Mouse (Mus musculus) intestine, embryonic 16.5 days (tissue): ENCODE results near the gene Phlpp2. TPM values are rescaled to one million over a fixed set of nuclear protein-coding genes. Genes with fewer than 3 reads are reported as not detected.
"Not testable (repeated sequence)": the region's sequence is repeated elsewhere in the genome, so short reads cannot be mapped to it uniquely, and the experiment has no call there.

Experiments used
- ATAC-seq: fragments of 200-750 bp; cut with Nextera tagmentation; 2 replicates; pipeline ENCODE4 v1.8.0; 2017; ENCODE audit warnings: moderate TSS enrichment, moderate library complexity
- H3K27ac ChIP-seq: fragments of 300-500 bp; sonication (generic); 2 replicates; pipeline ENCODE4 v1.5.1; 2014; ENCODE audit warnings: mild to moderate bottlenecking, low read length
- H3K27me3 ChIP-seq: fragments of 300-500 bp; sonication (generic); replicated peaks from 2 replicates; pipeline ENCODE4 v1.6.1; 2014; ENCODE audit warnings: low read length, control low read depth, mixed read lengths; ENCODE audit not compliant: control insufficient read depth, insufficient read depth
- H3K36me3 ChIP-seq: fragments of 300-500 bp; sonication (generic); 2 replicates; pipeline ENCODE4 v1.6.1; 2014; ENCODE audit warnings: low read length, control low read depth; ENCODE audit not compliant: control insufficient read depth, insufficient read depth
- H3K4me1 ChIP-seq: fragments of 300-500 bp; sonication (generic); 2 replicates; pipeline ENCODE4 v1.6.1; 2014; ENCODE audit warnings: low read length, control low read depth, mixed read lengths; ENCODE audit not compliant: control insufficient read depth, insufficient read depth
- H3K4me2 ChIP-seq: fragments of 300-500 bp; sonication (generic); 2 replicates; pipeline ENCODE4 v1.6.1; 2014; ENCODE audit warnings: low read depth, low read length, control low read depth
- H3K4me3 ChIP-seq: fragments of 300-500 bp; sonication (generic); 2 replicates; pipeline ENCODE4 v1.5.1; 2014; ENCODE audit warnings: mild to moderate bottlenecking, low read length
- H3K9ac ChIP-seq: fragments of 300-500 bp; sonication (generic); 2 replicates; pipeline ENCODE4 v1.6.1; 2014; ENCODE audit warnings: low read depth, low read length
- H3K9me3 ChIP-seq: fragments of 300-500 bp; sonication (generic); 2 replicates; pipeline ENCODE4 v1.6.1; 2016; ENCODE audit warnings: low read length, control low read depth; ENCODE audit not compliant: control insufficient read depth
- WGBS: fragments of 180-500 bp; shearing (Covaris S2); extraction: QIAGEN DNeasy Blood & Tissue Kit; methylation state at CpG from one replicate; pipeline ENCODE4 v1.1.7; 2014; 5-methylcytosine and 5-hydroxymethylcytosine counted together
- polyA plus RNA-seq: library from polyadenylated mRNA; unstranded; fragments of >200 nt; fragmentation: Nextera tagmentation; extraction: Ambion mirVana; gene quantifications from 2 replicates; pipeline ENCODE4 v1.2.1, GENCODE M21; 2015

Gene Phlpp2
- polyA plus RNA-seq, 1 experiment from 2014 or later: 2.1 TPM

DNA sequence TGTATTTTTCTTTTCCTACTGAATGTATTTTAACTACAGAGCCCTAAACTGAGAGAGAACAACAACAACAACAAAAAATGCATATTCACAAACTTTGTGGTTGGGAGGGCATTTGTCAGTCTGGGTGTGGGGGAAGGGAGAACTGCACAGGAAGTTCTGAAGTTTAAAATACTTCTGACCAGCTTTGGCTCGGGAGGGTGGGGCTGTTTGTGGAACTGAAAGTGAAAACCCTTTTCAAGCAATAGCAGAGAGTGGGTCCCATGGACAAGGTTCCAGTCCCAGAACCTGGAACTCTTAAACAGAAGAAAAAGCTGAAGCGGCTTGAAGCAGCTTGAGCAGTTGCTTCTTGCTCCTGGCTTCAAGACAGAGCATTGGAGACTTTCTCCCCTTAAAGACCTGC lies 4.9 kb upstream of the Phlpp2 start:
- H3K4me1 ChIP-seq: no peaks in the 10 kb centered on the region; the same call in 1 of the 2 replicates
- no peak overlapping the region for H3K9ac ChIP-seq
- no peaks in the 10 kb centered on the region for H3K27me3 ChIP-seq
- no peak overlapping the region for H3K27ac ChIP-seq
- no peaks in the 10 kb centered on the region for H3K9me3 ChIP-seq
- 63% methylated on average over 2 of the region's 2 CpGs for WGBS
- H3K4me3 ChIP-seq: no peak overlapping the region
- no peak overlapping the region for H3K4me2 ChIP-seq
- H3K36me3 ChIP-seq: peaks cover 6% of the 10 kb centered on the region; the same call in 1 of the 2 replicates
- no peak for ATAC-seq

DNA sequence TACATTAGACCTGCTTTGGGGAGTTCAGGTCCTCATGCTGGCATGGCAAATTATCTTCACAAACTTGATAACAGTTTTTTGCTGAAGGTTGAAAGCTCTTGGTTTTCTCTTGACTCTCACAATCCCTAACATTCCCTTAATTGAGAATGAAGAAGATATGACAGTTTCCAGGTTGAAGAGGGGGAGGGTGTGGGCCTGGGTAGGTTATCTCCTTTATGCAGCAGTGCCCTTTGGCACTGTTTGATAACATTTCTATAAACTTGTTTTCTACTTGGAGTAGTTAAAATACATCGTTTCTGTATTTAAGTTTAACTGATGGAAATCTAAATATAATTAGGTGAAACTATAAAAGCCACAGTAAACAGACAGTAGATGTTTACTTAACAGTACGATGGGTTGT lies 3.5 kb upstream of the Phlpp2 start:
- H3K27me3 ChIP-seq: no peaks in the 10 kb centered on the region
- no peaks in the 10 kb centered on the region for H3K9me3 ChIP-seq
- no peak overlapping the region for H3K27ac ChIP-seq
- ATAC-seq: no peak
- no peaks in the 10 kb centered on the region; the same call in 1 of the 2 replicates for H3K4me1 ChIP-seq
- no peak overlapping the region for H3K4me2 ChIP-seq
- H3K9ac ChIP-seq: no peak overlapping the region
- no peak overlapping the region for H3K4me3 ChIP-seq
- 54% methylated on average over 2 of the region's 2 CpGs for WGBS
- H3K36me3 ChIP-seq: peaks cover 6% of the 10 kb centered on the region; the same call in 1 of the 2 replicates

DNA sequence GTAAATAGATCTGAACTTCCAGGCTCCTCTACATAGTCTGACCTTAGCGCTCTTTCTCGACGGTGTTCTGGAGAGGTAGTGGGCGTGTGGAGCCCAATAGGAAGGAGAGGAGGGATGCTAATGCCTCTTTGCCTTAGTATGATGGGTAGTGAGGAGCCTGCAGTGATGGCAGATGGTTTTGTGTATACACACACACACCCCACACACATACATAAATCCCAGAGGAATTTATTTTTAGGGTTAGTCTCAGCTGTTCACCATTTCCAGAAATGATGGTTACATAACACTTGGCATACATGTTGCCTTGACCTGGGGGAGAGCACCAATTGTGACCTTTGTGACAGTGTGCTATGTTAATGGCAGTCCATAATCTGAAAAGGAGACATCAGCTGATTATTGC lies 2.8 kb upstream of the Phlpp2 start:
- H3K27ac ChIP-seq: no peak overlapping the region
- H3K4me2 ChIP-seq: no peak overlapping the region
- no peaks in the 10 kb centered on the region for H3K9me3 ChIP-seq
- H3K4me1 ChIP-seq: no peaks in the 10 kb centered on the region; the same call in 1 of the 2 replicates
- no peak overlapping the region for H3K9ac ChIP-seq
- WGBS: 76% methylated on average over 4 of the region's 4 CpGs
- peaks cover under 1% of the 10 kb centered on the region; the same call in 1 of the 2 replicates for H3K36me3 ChIP-seq
- ATAC-seq: no peak
- H3K27me3 ChIP-seq: no peaks in the 10 kb centered on the region
- no peak overlapping the region for H3K4me3 ChIP-seq

- H3K9ac ChIP-seq: no peak overlapping the region
- 81% methylated on average over 5 of the region's 5 CpGs for WGBS
- H3K4me1 ChIP-seq: no peaks in the 10 kb centered on the region; the same call in 1 of the 2 replicates
- no peaks in the 10 kb centered on the region for H3K9me3 ChIP-seq
- H3K4me2 ChIP-seq: no peak overlapping the region
- no peak overlapping the region for H3K4me3 ChIP-seq
- H3K27me3 ChIP-seq: no peaks in the 10 kb centered on the region
- no peak overlapping the region for H3K27ac ChIP-seq
- ATAC-seq: no peak
- H3K36me3 ChIP-seq: no peaks in the 10 kb centered on the region
Measured at GRCm38 (mm10) chr8:109866690-109867089, 1.7 kb upstream of the Phlpp2 start.

DNA sequence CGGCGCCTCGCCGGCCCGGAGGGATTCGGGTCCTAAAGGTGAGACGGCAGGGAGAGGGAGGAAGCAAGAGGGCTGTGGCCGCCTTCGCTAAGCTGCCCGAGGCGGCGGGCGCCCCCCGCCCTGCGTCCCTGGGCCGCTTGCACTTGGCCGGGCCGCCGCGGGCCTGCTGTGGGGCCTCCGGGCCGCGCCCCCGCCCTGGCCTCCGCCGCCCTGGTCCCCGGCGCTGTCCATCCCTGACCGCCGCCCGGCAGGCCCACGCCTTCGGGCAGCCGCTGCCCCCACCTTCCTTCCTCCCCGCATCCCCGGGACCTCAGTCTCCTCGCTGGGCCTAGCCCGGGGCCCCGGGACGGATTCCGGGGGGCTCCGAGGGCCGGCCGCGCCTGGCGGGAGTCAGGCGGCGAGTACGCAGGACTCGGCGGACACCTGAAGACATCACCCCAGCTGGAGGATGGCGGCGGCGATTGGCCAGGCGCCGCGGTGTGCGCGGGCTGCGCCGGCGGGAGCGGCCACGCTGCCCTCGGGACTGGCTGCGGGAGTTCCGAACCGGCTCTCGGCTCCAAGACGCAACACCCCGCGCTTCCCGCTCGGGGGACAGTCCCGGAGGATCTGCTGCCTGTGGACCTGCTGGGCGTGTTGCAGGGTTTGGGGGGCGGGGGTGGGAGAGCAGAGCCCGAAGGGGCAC lies 479 bp downstream of the Phlpp2 start:
- Histone ChIP-seq H3K9ac (peak overlapping the region; percentile 96), H3K27ac (peak overlapping the region; percentile 90), H3K4me2 (peak overlapping the region; percentile 69), H3K27me3 (no peaks in the 10 kb centered on the region), H3K9me3 (no peaks in the 10 kb centered on the region), H3K36me3 (no peaks in the 10 kb centered on the region), H3K4me1 (no peaks in the 10 kb centered on the region; the same call in 1 of the 2 replicates), H3K4me3 (peak overlapping the region; percentile 95)
- under 1% methylated on average over 55 of the region's 78 CpGs for WGBS
- peak; percentile 86 for ATAC-seq

DNA sequence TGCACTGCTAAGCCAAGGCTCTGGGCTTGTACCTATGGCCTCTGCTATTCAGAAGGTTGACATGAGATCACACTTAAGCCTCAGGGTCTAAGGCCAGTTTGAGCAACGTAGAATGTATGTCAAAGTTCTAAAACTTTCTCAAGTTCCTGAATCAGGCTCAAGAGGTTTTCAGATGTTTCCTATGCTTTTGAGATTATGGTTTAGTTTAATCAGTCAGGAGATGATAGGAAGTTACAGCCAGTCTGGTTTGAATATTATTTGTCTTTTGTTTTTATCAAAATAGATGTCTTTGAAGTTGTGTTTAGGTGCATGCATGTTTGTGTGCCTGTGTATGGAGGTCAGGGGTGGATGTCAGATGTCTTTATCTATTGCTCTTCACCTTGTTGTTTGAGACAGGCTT lies 2.7 kb downstream of the Phlpp2 start:
- H3K36me3 ChIP-seq: no peaks in the 10 kb centered on the region
- H3K27ac ChIP-seq: no peak overlapping the region
- no peaks in the 10 kb centered on the region for H3K27me3 ChIP-seq
- H3K4me1 ChIP-seq: no peaks in the 10 kb centered on the region; the same call in 1 of the 2 replicates
- ATAC-seq: no peak
- no peak overlapping the region for H3K4me3 ChIP-seq
- no peaks in the 10 kb centered on the region for H3K9me3 ChIP-seq
- H3K9ac ChIP-seq: no peak overlapping the region
- 74% methylated on average over 1 of the region's 1 CpGs for WGBS
- H3K4me2 ChIP-seq: no peak overlapping the region

DNA sequence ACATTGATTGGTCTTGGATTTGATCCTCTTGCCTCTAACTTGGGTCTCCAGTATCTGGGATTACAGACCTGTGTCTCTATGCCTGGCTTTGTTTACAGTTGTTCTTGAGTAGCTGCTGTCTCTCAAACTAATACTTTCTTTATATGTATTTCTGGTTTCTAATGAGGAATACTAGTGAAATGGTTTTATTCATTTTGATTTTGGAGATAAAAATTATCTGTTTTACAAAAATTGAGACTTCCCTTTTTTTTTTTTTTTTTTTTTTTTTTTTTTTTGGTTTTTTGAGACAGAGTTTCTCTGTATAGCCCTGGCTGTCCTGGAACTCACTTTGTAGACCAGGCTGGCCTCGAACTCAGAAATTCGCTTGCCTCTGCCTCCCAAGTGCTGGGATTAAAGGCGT lies 5.5 kb downstream of the Phlpp2 start:
- 98% methylated on average over 3 of the region's 3 CpGs for WGBS

DNA sequence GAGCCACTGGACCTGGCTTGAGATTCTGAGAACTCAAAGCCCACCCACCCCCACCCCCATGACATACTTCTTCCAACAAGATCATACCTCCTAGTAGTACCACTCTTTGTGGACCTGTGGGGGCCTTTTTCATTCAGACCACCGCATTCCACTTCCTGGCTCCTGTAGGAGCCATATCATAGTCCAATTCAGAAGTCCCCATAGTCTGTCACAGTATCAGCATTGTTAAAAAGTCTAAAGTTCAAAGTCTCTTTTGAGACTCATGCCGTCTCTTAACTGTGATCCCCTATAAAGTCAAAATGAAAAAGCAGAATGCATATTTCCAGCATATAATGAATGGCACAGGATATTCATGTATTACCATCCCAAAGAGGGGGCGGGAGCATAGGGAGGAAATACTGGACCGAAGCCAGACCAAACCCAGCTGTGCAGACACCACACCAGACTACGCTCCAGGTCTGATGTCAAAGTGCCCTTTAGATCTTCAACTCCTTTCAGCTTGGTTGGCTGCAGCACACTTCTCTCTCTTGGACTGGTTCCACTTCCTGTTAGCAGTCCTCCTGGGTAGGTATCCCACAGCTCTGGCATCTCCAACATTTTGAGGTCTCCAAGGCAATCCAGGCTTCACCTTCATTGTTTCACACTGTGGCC lies 11.8 kb downstream of the Phlpp2 start:
- no peaks in the 10 kb centered on the region for H3K9me3 ChIP-seq
- H3K27ac ChIP-seq: peak overlapping the region; percentile 40; the same call in 1 of the 2 replicates
- WGBS: 62% methylated on average over 5 of the region's 5 CpGs
- H3K4me1 ChIP-seq: no peaks in the 10 kb centered on the region; the same call in 1 of the 2 replicates
- no peak overlapping the region for H3K9ac ChIP-seq
- H3K4me3 ChIP-seq: no peak overlapping the region
- no peaks in the 10 kb centered on the region for H3K27me3 ChIP-seq
- H3K36me3 ChIP-seq: no peaks in the 10 kb centered on the region
- peak; percentile 84 for ATAC-seq
- H3K4me2 ChIP-seq: no peak overlapping the region

More for the DNA sequence above, 5.5 kb downstream of the Phlpp2 start:
- H3K36me3 ChIP-seq, ATAC-seq, H3K27ac ChIP-seq, H3K9ac ChIP-seq, H3K4me1 ChIP-seq, H3K9me3 ChIP-seq, H3K4me2 ChIP-seq, H3K27me3 ChIP-seq, H3K4me3 ChIP-seq: not testable (repeated sequence)

DNA sequence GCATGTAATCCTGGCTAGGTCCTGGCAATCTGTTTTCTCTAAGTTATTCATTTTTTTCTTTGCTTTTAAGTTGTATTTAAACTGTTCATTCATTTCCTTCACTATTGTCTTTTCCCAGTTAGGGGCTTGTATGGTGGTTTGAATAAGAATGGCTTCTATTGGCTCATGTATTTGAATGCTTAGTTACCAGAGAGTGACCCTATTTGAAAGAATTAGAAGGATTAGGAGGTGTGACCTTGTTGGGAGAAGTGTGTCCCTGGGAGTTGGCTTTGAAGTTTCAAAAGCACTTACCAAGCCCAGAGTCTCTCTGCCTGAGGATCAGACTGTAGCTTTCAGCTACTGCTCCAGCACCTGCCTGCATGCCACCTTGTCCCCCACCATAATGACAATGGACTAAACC lies 17.0 kb downstream of the Phlpp2 start:
- no peaks in the 10 kb centered on the region; the same call in 1 of the 2 replicates for H3K4me1 ChIP-seq
- H3K27me3 ChIP-seq: no peaks in the 10 kb centered on the region
- H3K36me3 ChIP-seq: no peaks in the 10 kb centered on the region
- no peak overlapping the region for H3K4me2 ChIP-seq
- ATAC-seq: no peak
- H3K9ac ChIP-seq: no peak overlapping the region
- no peak overlapping the region for H3K4me3 ChIP-seq
- H3K27ac ChIP-seq: no peak overlapping the region
- H3K9me3 ChIP-seq: no peaks in the 10 kb centered on the region
